Mouse (Mus musculus): Measurements from ENCODE around the gene Gm49673. TPM values are rescaled to one million over a fixed set of nuclear protein-coding genes. Genes with fewer than 3 reads are reported as not detected.
"Not testable (repeated sequence)": the region's sequence is repeated elsewhere in the genome, so short reads cannot be mapped to it uniquely, and the experiment has no call there.

Gene Gm49673
- polyA plus RNA-seq (2012; rRNA removed): 0.43 TPM in 1 of 2 replicates, not detected in the other

DNA sequence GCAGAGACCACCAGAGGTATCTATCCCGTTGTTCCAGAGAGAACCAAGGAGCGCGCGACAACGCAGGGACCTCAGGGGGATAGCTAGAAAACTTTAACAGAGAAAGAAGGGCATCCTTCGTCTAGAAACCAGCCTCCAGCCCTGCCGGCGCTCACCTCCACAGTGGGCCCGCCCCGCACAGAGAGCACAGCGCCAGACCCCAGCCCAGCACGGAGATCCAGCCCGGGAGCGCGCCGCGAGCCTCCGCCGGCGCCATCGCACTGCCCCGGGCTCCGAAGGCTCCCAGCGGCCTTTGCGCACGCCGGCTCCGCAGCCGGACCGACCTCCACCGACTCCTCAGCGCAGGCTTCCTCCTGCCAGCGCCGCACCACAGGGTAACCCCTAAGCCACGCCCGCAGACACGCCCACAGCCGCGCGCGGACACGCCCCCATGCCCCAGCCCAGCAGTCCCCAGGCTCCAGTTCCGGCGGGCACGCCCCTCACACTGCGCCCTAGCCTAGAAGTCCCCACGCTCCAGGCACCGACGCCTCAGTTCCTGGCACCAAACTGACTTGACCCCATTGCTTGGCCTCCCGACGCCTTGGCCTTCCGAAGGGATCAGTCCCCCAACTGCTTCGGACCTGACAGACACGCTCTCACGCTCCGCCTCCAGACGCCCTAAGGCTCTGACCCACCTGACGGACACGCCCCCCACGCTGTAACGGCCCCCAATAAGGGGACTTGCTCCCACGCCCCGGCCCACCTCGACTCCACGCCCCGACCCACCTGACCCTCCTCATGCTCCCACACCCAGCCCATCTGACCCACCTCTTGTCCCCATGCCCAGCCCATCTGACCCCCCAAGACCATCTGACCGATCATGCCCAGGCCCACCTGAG, at the start of gene Gm49673, which contains the start of gene Rnaset2a:
TSS of gene Gm49673 (minus strand) at position 350 of the 878 bp plus-strand sequence.
TSS of gene Rnaset2a (minus strand) at position 659 of the 878 bp plus-strand sequence.
- DNase-seq (ENCODE audit: low read depth, low spot score): not testable (repeated sequence)

DNA sequence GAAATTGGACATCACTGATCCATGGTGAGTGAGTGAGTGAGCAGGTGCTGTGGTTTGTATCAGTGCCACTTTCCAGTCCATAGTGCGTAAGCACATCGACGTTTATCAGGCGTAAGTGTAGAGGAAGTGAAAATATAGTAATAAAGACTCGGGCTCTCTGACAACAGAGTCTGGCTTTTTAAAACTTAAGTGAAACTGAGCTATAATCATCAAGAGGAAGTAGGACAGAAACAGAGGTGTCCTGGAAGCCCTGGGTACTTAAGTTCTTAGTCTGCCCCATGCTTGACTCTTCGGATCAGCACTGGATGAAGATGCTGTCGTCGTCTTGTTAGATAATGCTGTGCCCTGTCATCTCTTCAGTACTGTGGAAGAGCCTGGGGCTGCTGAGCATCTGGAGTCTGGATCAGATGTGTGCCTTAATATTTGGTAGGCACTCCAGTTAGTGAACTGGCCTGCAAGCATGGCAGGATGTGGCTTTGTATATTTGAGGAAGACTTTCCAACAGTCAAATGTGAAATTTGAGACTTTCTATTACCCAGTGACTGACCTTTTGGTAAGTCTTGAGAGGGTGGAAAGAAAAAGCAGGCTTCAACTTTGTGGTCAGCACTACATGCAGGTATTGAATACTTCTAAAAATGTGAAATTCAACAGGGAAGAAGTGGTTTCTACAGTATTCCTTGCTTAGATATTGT, 48.2 kb upstream of the Gm49673 start:
- WGBS: 85% methylated on average over 8 of the region's 8 CpGs
- no peak for DNase-seq (ENCODE audit: low read depth, low spot score)

More for the DNA sequence above, at the start of gene Gm49673, which contains the start of gene Rnaset2a:
- WGBS: 2% methylated on average over 56 of the region's 67 CpGs

DNA sequence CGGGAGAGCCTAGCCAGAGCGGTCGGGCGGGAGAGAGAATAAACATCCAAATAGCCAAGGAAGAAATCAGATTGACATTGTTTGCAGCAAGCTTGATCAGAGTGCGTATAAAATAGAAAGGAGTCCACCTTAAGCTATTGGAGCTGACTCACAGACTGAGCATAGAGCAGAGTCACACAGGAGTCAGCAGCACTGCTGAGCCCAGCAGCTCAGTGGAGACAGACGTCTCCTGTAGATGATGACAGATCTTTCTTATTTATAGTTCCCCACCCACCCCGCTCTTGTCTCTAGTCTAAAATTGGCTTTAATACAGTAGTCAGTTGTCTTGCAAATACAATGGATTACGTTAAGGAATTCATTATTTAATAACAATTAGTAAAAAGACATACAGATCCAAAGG, 46.1 kb upstream of the Gm49673 start:
- 84% methylated on average over 8 of the region's 8 CpGs for WGBS
- no peak for DNase-seq (ENCODE audit: low read depth, low spot score)

DNA sequence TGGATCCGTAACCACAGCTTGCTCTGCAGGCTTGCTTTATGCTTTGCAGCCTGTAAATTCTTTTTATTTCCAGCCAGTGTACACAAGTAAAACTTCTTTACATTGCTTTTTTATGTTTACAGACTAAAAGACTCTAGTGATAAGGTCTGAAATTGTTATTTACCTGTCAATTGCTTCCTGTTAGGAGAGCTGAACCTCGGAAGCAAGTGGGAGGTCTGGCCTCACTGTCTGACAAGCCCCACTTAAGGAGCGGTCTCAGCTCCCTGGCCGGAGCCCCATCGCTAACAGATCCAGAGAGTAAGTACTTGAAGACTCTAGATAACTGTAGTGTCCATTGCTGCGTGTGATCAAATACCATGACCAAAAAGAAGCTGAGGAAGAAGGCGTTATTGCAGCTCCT, 36.6 kb upstream of the Gm49673 start:
- 49% methylated on average over 7 of the region's 7 CpGs for WGBS

DNA sequence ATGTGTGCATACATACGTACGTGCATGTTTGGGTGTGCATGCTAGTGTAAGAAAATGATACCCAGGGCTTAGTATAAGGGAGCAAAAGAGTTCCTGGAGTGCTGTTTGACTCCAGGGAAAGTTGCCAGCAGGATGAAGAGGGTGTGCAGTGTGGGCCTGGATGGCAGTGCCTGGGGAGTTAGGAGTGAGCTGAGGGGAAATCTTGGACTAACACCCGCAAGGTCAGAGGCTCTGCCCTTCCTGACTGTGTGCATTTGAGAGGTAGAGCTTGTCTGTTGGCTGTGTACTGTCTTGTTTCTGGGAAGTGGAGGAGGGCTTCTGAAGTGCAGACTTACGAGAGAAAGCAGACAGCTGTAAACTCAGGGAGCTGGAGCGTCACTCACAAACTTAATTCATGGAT, 36.2 kb upstream of the Gm49673 start:
- WGBS: 43% methylated on average over 5 of the region's 5 CpGs
- DNase-seq (ENCODE audit: low read depth, low spot score): no peak

More for the DNA sequence above, 36.6 kb upstream of the Gm49673 start:
- DNase-seq (ENCODE audit: low read depth, low spot score): no peak

DNA sequence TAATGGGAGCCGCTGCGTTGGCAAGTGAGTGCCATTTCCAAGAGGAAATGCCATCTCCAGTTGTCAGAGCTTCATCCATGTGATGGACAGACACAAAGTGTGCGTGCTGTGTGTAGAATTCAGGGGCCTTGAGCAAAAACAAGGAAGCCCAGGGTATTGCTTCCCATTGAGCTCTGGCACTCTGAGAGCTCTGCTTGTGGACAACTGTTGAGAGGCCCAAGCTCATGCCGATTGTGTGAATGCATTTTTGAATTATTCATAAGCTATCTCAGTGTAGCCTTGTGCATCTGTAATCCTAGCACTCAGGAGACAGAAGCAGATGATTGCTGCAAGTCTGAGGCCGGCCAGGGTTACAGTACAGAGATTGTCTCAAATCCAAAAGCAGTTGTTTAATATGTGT, 29.5 kb upstream of the Gm49673 start:
- no peak for DNase-seq (ENCODE audit: low read depth, low spot score)
- 94% methylated on average over 5 of the region's 5 CpGs for WGBS

DNA sequence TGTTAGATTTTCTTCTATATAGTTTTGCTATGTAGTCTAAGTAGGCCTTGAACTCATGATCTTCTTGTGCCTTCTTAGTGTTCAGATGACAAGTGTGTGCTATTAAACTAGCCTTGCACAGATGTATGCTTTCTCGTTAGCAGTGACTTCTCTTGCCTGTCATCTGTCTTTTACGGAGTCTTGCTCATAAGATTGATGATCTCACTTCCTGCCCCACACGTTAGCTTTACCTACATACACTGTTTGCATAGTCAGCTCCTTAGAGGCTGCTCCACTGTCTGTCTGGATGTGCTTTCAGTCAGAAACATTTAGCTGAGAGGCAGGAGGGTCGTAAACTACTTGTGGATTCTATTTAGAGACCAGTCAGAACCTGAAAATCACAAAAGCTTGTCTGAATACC, 23.5 kb upstream of the Gm49673 start:
- 56% methylated on average over 4 of the region's 4 CpGs for WGBS
- no peak for DNase-seq (ENCODE audit: low read depth, low spot score)

DNA sequence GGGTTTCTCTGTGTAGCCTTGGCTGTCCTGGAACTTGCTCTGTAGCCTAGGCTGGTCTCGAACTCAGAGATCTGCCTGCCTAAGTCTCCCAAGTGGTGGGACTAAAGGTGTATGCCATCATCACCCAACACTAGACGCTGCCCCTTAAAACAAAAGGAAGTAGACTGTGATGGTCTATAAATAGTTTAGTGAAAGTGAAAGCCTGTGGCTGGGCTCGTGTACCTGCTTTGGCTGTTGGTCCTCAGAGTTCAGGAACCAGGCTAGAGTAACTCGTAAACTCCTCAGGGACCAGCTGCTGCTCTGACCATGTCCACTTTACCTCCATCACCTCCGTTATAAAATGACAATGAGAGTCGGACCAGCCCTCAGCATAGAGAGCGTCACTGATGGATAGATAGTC, 22.7 kb upstream of the Gm49673 start:
- WGBS: 64% methylated on average over 7 of the region's 7 CpGs
- DNase-seq (ENCODE audit: low read depth, low spot score): no peak

DNA sequence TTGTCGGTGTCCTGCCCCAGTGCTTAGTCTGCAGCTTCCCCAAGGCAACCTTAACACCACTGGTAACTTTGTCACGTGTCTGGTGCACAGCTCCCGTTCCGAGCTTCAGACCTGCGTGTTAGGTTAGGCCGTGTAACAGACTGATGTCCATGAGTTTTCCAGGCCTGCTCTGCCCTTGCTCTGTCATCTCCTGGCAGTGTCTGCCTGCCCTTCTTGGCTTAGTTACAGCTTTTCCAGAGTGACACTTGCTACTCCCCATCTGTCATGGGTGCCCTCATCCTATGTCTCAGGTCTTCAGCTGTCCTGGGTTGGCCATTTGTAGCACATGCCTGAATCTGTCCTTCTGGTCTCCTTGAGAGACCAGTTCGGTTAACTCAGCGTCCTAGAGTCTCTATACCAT, 19.8 kb upstream of the Gm49673 start:
- 84% methylated on average over 7 of the region's 8 CpGs for WGBS

DNA sequence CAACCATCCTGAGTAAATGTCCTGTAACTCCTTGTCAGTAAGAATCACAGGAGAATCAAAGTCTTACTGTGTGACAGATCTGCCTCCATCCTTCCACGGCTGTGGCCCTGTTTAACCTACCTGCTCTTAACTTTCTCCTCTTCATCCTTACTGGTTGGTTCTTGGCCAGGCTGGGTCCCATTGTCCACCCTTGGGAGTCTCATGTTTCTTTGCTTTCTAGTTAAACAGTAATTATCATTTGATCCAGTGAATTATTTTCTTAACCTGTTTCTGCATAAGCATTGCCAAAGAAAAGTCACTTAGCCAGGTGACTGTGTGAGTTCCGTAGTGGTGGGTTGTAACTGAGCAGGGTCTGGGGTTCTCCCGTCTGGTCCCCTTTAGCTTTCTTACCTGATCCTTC, 18.9 kb upstream of the Gm49673 start:
- WGBS: 18% methylated on average over 2 of the region's 3 CpGs
- not testable (repeated sequence) for DNase-seq (ENCODE audit: low read depth, low spot score)

More for the DNA sequence above, 19.8 kb upstream of the Gm49673 start:
- DNase-seq (ENCODE audit: low read depth, low spot score): not testable (repeated sequence)

DNA sequence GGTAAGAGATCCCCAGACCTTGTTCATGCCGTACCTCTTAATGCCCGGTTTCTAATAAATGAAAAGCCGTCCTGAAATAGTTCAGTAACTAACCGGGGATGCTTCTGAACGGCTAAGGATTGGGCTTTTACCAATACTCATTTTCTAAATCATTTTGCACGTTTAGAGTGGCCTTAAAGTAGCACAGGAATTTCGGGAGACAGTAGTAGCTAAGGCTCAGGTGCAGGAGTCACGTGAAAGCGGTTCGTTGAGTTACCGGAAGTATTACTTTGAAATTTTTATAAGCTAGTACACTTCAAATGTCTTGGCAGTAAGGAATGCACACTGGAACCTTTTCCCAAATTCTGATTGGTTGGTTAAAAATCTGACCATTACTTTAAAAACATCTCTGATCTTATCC, 18.4 kb upstream of the Gm49673 start:
- DNase-seq (ENCODE audit: low read depth, low spot score): not testable (repeated sequence)
- 1% methylated on average over 11 of the region's 11 CpGs for WGBS

DNA sequence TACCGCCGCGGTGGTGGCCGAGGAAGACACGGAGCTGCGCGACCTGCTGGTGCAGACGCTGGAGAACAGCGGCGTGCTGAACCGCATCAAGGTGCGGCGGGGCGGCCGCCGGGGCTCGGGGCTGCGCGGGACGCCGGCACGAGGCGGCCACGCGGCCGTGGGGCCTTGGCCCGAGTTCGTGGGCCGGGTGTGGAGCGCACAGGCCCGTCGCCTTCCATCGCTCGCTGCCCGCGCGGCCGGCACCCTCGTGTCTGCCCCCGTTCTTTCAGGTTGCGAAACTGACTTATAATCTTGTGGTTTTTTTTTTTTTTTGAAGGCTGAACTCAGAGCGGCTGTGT, 18.0 kb upstream of the Gm49673 start:
- not testable (repeated sequence) for DNase-seq (ENCODE audit: low read depth, low spot score)
- under 1% methylated on average over 41 of the region's 42 CpGs for WGBS

DNA sequence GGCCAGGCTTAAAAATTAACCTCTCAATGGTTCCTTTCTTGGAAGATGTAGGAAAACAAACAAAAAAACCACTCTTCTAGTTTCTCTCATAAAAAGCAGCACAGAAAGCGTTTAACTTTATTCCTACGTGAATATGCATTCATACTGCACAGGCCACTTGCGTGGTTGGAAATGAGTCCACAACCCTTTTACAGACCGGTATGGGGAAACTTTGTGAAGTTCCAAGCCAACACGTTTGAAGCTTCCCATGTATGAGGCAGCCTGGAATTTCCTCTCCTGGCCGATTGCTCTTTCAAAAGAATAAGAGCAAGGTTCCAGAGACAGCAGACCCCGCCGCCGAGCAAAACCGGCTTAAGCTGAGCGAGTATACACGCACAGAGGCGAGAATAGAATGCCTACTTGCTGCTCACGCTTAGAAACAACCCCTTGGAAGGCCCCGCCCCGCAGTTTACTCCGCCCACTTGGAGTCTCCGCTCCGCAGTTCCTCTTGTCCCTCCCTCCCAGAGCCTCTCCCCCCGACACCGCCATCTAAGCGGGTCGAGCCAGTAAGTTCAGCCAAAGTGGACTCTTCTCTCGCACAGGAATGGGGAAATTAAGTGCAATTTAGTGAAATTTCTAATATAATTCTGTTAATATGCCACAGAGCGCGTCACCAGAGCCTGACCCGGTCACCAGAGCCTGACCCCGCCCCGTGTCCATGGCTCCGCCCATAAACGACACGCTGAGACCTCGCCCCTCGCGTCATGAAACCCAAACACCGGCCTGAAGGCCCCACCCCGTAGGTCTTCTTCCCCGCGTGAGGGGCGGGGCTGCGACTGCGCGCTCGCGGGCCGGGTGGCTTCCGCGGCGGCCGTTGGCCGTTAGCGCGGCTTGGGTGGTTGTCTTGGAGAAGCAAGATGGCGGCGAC, 17.4 kb upstream of the Gm49673 start, which contains the start of gene Fgfr1op:
TSS of gene Fgfr1op (plus strand) at position 801 of the 907 bp plus-strand sequence.
- DNase-seq (ENCODE audit: low read depth, low spot score): not testable (repeated sequence)

DNA sequence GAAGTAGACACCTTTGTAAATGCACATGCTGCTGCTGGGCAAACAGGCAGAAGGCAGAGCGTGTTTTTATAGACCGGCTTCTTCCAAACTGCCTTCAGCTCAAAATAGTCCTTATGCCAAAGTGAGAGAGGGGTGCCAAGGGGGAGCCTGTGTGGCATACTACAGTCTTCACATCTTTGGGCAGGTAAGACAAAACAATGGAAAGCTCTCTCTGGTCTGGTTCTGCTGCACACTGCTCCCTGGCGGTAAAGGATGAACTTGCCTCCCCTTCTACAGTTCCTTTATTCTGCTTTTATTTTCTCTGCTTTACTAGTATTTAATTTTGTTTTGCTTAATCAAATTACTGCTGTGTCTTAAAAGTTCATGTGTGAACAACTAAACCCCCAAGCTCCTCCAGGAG, 13.4 kb upstream of the Gm49673 start:
- 51% methylated on average over 3 of the region's 3 CpGs for WGBS
- not testable (repeated sequence) for DNase-seq (ENCODE audit: low read depth, low spot score)

More for the DNA sequence above, 17.4 kb upstream of the Gm49673 start, which contains the start of gene Fgfr1op:
- WGBS: under 1% methylated on average over 19 of the region's 55 CpGs

DNA sequence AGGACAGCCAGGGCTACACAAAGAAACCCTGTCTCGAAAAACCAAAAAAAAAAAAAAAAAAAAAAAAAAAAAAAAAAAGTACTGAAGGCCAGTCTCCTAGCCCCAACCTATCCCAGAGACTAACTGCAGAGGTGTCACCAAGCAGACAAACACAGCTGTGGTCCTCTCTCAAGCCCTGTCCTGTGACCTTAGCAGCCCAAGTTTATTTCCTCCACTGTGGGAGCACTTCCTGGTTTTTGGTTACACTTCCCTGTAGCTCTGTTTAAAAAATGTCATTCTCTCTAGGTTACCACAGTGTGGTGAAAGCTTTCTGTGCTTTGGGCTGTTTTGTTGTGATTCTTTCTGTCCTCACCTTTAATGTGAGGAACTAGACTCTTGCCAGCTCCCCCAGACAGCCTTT, 11.0 kb upstream of the Gm49673 start:
- WGBS: 20% methylated on average over 1 of the region's 1 CpGs
- not testable (repeated sequence) for DNase-seq (ENCODE audit: low read depth, low spot score)

DNA sequence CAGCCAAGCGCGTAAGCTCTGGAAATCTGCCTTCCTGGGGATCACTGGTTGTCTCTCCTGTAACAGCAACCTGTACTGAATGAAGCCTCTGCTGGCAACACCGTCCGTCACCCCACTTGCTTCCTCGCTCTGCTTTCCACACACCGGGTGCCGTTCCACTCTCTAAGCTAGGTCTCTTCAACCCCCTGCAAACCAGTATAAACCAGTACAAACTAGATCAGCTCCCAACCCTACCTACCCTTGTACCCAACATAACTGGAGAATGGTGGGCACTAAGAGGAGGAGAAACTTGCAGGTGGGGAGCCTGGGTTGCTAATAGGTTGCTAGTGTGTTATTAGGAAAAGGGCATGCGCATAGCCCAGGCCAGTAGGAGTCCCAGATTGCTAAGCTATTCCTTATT, 8.4 kb upstream of the Gm49673 start:
- DNase-seq (ENCODE audit: low read depth, low spot score): not testable (repeated sequence)
- WGBS: 100% methylated on average over 1 of the region's 8 CpGs

DNA sequence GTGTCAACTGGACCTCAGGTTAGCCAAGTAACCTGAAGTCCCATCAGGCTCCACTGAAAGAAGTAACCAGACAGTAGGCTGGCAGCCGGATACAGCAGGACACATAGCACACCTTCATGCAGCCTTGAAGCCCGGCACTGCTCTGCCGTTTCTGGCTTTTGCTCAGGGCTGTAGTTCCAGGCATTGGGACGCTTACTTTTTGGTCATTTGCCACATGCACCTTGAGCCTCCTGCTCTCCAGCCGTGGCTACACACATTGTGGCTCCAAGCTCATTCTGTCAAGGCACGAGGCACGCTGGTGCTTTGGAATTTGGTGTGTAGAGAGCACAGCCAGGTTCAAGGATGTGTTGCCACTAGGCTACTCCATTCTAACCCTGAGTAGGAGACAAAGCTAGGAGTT, 7.4 kb upstream of the Gm49673 start:
- DNase-seq (ENCODE audit: low read depth, low spot score): not testable (repeated sequence)
- 86% methylated on average over 7 of the region's 7 CpGs for WGBS

DNA sequence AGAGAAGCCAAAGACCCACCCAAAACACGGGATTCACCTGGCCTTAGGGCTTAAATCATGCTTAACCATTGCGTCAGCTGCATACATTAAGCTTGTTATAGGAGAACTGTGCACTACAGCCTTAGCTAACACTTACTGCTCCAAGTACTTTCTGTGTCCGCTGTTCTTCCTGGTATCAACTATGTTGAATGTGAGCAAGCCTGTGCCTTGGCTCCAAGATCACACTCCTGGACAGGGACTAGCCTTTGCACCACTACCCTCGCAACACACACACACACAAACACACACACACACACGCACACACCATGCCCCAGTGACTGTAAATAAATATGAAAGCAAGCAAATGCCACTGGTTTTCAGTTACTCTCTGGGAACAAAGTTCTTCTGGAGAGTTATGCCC, 657 bp downstream of the Gm49673 start:
- DNase-seq (ENCODE audit: low read depth, low spot score): not testable (repeated sequence)
- WGBS: 4% methylated on average over 5 of the region's 5 CpGs

All from large intestine, adult 2 months (tissue).